Mouse (Mus musculus) thymus, adult 18-20 months (tissue): ENCODE results near the gene Fam178b.

Source experiments
- DNase-seq, 2 experiments: peaks; one replicate each; pipeline ENCODE4 v3.0.0; 2022; ENCODE audit warnings: mixed read lengths in 2 of 2

Gene Fam178b

GRCm38 (mm10) chr1:36560903-36561302, 122.1 kb downstream of the Fam178b start:
- DNase-seq: no peak

DNA sequence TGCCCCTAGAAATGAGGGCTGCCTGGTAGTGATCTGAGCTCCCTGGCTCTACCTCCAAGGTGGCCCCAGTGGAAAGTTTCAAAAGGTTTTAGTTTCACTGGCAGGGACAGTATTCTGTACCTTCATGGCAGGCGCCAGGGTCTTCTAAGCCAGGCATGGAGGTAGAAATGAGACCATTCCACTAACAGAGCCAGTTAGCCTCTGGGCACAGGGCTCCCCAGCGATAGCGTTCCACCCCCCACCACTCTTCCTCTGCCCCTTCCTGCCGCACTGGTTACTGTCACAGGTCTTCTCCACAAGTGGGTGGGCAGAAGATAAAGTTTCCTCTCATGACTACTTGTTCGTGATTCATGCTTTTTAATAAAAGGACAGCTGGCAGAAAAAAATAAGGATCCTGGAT, 123.1 kb downstream of the Fam178b start:
- no peak for DNase-seq

DNA sequence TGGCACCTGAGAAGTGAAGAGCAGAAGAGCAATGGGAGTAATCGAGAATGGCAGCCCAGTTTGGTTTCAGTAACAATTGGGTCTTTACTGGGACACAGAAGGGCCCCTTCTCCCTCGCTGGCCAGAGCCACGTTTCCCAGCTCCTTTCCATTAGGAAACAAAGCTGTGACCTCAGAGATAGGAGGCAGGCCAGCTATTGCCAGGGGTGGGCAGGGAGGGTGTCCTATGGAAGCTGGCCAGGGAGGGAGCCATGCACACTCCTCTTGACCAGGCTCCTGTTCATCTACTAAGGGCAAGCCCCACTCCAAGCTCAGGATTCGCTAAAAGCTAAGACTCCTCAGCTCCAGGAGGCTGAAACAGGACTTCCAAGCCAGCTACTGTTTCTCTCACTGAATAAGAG, 123.7 kb downstream of the Fam178b start:
- DNase-seq: no peak

GRCm38 (mm10) chr1:36558031-36558993, 124.7 kb downstream of the Fam178b start, which contains the start of gene Sema4c:
Sema4c (minus strand) TSS chr1:36558349.
- peak; percentile 52 for DNase-seq

DNA sequence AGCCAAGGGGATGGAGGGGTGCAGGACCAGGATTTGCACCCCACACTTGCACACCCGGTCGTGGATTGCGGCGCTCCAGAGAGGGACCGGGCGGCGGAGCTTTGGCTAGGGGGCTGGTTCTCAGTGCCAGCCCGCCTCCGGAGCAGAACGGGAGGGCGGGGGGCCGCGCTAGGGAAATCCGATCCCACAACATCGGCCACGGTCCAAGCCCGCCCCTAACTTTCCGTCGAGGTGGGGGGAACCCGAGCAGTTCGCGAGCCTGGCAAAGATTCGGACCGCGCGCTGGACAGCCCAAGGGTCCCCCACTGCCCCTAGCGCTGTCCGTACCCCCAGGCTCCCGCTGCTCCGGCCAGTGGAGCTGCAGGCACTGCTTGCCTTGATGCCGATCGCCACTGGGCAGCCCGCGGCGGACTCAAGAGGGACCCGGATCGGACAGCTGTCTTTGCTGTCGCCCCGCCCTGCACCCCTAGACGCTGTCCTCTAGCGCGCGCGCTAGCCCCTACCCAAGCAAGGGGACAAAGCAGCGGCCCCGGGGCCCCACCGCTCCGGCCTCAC, 125.4 kb downstream of the Fam178b start:
- peak in 1 of 2 experiments; percentile 34 for DNase-seq

DNA sequence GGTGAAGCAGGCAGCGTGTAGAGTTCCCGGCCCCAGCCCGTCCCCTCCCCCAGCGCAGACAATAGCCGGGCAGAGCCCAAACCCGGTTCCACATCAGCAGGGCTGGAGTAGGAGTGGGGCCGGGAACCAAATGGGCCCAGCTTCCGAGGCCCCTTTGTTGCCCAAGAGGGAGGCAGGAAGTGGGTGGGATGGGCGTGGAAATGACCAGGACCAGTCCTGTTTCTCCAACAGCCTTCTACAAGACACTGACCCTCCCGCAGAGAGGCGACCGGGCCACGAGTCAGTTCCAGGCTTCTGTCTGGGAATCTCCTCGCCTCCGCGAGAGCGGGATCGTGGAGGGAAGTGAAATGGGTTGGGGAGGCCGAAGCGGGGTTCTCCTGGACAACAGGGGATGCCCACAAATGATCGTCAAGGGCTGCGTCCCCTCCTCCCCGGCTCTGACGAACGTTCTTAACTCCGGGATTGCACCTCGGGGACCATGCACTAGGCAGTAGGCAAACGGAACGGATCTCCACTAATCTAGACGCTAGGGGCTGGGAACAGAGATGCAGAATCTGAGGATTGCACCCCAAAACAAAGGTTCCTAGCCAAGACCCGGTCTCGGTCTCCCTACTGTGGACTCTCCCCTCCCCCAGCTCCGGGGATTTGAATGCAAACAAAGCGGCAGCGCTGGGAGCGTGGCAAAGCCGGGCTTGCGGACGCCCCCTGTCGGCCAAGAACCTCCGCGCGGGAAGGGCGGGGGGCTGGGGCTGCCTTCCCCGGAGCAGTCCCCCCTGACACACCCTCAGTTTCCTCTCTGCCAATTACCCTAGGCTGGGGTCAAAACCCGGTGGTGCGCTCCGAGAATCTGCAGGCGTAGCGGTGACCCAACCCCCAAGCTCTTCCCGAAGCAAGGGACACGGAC, 126.2 kb downstream of the Fam178b start:
- peak; percentile 76 to 78 for DNase-seq

- no peak for DNase-seq
Observed at GRCm38 (mm10) chr1:36555798-36556395, 127.1 kb downstream of the Fam178b start.

GRCm38 (mm10) chr1:36554633-36555399, 128.2 kb downstream of the Fam178b start:
- DNase-seq: no peak

DNA sequence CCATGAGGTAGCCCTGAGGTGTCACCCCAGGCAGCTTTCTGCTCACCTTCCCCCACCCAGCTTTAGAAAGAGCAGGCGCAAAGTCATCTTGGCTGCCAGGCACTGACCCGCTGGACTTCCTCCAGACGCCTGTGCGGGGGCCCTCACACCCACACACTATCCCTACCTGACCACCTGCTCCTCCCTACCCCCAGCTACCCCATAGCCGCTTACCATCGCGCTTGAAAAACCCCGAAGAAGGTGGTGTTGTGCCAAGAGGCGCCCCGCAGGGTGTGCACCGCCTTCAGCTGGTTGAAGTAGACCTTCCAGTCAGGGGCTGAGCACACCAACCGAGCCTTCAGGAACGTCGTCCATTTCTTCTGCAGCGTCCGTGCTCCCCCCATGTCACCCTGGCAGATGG, 130.5 kb downstream of the Fam178b start:
- DNase-seq: no peak

GRCm38 (mm10) chr1:36551904-36552303, 131.1 kb downstream of the Fam178b start:
- DNase-seq: no peak

DNA sequence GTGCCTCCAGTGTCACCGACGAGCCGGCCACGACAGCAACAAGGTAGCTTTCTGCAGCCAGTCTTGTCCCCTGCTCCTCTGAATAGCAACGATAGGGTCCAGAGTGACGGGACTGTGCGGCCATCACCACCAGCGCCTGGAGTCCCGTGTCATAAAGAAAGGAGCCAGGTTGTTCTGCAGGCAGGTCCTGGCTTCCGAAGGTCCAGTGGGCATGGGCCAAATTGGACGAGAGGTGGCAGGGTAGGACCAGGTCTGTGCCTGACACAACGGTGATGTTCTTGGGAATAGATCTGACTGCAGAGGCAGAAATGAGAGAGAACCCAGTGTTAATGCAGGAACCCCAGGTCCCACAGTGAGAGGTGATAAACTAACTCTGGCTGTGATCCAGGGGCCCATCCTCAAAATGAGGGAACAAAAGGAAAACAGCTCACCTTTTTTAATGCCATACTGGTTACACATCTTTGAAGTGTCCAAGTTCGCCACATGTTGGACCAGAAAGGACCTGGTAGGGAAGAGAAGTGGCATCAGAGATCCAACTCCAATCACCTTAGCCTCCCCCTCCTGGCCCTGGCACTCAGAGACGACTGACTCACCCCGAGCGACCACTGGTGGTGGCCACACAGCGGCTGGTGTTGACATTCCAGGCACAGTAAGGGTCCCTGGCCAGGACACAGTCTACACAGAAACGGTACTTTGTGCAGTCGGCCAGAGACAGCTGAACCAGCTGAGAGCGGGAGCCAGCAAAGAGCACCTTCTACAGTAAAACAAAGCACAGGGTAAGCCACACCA, 132.7 kb downstream of the Fam178b start:
- no peak for DNase-seq

- no peak for DNase-seq
Observed at GRCm38 (mm10) chr1:36549491-36549890, 133.5 kb downstream of the Fam178b start.

- DNase-seq: no peak
Observed at GRCm38 (mm10) chr1:36548771-36549170, 134.2 kb downstream of the Fam178b start.

GRCm38 (mm10) chr1:36547981-36548598, 134.9 kb downstream of the Fam178b start:
- DNase-seq: no peak

GRCm38 (mm10) chr1:36546888-36547471, 136.0 kb downstream of the Fam178b start, which contains the start of gene Ankrd39:
Ankrd39 (minus strand) TSS chr1:36547445.
- peak; percentile 96 to 97 for DNase-seq

GRCm38 (mm10) chr1:36545845-36546600, 137.0 kb downstream of the Fam178b start:
- DNase-seq: peak in 1 of 2 experiments; percentile 38

GRCm38 (mm10) chr1:36545382-36545781, 137.6 kb downstream of the Fam178b start:
- no peak for DNase-seq

DNA sequence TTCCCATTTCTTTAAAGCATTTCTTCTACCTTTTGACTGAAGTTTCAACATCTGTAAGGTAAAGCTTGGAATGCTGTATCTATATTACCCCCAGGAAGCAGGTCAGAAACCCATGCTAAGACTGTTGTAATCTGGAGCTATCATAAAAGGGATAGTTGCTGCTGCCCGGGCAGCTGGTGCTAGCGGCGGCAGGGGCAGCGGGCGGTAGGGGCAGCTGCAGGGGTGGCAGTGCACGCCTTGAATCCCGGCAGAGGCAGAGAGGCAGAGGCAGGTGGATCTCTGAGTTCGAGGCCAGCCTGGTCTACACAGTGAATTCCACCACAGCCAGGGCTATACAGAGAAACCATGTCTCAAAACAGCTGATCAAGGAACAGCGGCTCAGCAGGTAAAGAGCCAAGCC, 140.1 kb downstream of the Fam178b start:
- no peak for DNase-seq

GRCm38 (mm10) chr1:36541844-36542243, 141.1 kb downstream of the Fam178b start:
- no peak for DNase-seq
